Mouse (Mus musculus) cerebellum, adult 11 months (tissue): ENCODE data around the gene Mb.
A peak's percentile ranks its signal among the peaks of the same experiment; 100 is the strongest.

Experiments used
- DNase-seq: peaks from one replicate; pipeline ENCODE4 v3.0.0; 2022

Mb gene

DNA sequence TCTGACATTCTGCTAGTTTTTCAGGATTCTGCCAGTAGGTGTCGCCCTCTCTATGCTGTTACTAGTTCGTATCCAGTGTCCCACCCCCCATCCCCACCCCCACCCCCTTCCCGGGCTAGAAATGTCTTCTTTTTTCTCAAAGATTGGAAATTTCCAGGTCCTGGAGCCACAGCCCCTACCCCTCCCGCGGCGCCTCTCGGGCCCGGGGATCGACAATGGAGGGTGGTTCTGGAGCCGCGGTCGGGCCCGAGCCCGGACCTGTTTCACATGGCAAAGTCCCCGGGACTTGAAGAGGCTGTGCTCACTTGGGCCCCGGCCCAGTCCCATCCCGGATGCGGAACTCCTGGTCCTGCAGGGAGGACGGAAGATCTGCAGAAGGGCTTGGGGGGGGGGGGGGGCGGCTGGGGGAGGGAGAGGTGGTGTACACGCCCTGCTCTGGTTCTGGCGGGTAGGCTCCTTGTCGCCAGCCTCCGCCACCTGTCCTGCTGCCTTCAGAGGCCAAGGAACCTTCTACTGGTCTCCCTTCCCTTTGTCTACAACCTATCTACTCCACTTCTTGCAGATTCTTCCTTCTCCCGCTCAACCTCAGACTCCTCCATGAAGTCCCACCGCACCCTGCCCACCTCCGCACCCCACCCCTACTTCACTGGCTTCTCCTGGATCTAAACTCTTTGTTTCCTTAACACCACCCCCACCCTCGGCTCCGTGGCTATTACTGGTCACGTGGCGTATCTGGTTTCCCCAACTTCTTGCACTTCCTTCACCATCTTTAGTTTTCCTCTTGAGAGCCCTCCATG is 76.4 kb downstream of the Mb start:
- peak; percentile 71 for DNase-seq

DNA sequence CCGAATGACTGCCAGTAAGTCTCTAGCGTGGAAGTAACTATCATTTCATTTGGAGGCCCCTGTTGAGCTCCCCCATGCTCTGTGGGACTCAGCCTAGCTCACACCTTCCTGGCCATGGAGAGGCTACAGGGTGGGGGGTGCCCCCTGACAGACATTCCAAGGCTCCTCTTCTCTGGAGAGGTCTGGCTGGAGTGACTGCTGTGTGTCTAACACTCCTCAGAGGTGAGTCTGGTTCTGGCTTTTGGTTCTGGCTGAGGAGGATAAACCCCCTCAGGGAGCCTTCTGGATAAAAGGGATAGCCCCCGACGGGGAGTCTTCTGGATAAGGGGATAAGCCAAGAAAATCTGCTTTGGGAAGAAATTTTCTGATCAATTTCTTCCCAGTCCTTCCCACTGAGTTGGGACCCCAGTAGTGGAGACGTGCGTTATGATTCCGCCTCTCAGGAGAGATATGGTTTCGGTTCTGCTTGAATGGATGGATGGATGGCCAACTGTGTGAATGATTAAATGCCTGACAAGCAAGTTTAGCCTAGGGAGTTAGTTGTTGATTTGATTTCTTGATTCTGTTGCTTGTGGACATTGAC is 77.1 kb downstream of the Mb start:
- no peak for DNase-seq

DNA sequence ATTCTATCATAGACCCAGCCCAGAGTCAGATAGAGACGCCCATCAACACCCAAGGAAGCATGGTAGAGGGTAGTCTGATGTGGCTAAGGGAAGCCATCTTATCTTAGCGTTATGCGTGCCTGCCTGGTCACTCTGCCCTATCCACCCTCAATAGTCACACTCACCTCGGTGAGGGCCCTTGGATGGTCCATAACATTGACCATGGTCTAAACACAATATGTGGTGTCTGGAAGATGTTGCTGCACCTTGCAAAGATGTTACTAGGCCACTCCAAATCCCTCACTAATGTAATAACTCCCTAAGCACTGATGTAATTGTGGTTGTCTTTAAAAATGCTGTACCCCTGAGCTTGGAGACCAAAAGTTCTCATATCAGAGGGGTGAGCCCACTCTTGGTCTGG is 77.8 kb downstream of the Mb start:
- DNase-seq = no peak
